Mouse (Mus musculus) ES-E14 (cell line): ENCODE results near the gene Capn2.

Source experiments
- HCFC1 ChIP-seq: IDR thresholded peaks from 2 replicates; pipeline ENCODE4 v1.6.1; 2012; ENCODE audit warnings: low read length, inconsistent platforms, borderline replicate concordance; ENCODE audit not compliant: insufficient read depth
- ZNF384 ChIP-seq: IDR thresholded peaks from 2 replicates; pipeline ENCODE4 v1.6.1; 2012; ENCODE audit warnings: low read depth, low read length, inconsistent platforms

- TF ChIP-seq HCFC1: no peak
- no peak for TF ChIP-seq ZNF384
These were observed 51.4 kb downstream of the Capn2 start for GRCm38 (mm10) chr1:182465978-182466377.
